Mouse (Mus musculus) megakaryocyte progenitor cell, adult 5-6 weeks (primary cell): ENCODE results near the gene Spred3. TPM values are rescaled to one million over a fixed set of nuclear protein-coding genes. Genes with fewer than 3 reads are reported as not detected.

ENCODE experiments used
- ATAC-seq: replicated peaks from 2 replicates; pipeline ENCODE4 v1.8.0; 2016; ENCODE audit warnings: mild to moderate bottlenecking, moderate TSS enrichment, inconsistent platforms; ENCODE audit not compliant: poor library complexity
- total RNA-seq, 2 experiments: library from RNA; stranded (forward) in 1 of 2; stranded (reverse) in 1 of 2; fragments of 157-497, 149-512 nt in 1 of 2; fragments of 200-1000 nt in 1 of 2; gene quantifications; 2 replicates each; pipeline versions ENCODE4 v1.2.3 to v1.2.4; 2015 to 2017

The Spred3 gene
- total RNA-seq, 2 experiments from 2014 or later, result 2.3 to 2.4 TPM

DNA sequence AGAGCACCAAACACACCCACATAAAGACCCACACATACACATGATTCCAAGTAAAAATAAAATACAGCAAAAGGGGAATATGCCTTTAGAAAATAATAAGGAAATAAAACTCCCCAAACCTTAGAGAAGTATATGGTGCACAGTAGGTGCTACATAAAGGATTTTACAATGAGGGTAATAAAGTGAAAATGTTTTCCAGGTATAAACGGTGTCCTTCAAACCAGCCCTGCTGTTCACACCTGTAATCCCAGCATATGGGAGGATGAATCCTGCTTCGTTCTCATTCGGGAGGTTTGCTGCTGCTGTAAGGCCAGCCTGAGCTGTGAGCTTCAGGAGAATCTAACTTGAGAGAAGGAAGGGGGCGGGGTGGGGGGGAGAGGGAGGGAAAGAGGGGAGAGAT, 36.0 kb downstream of the Spred3 start:
- no peak for ATAC-seq

- peak; percentile 55 for ATAC-seq
Measured at GRCm38 (mm10) chr7:29128725-29129124, 41.5 kb downstream of the Spred3 start.

DNA sequence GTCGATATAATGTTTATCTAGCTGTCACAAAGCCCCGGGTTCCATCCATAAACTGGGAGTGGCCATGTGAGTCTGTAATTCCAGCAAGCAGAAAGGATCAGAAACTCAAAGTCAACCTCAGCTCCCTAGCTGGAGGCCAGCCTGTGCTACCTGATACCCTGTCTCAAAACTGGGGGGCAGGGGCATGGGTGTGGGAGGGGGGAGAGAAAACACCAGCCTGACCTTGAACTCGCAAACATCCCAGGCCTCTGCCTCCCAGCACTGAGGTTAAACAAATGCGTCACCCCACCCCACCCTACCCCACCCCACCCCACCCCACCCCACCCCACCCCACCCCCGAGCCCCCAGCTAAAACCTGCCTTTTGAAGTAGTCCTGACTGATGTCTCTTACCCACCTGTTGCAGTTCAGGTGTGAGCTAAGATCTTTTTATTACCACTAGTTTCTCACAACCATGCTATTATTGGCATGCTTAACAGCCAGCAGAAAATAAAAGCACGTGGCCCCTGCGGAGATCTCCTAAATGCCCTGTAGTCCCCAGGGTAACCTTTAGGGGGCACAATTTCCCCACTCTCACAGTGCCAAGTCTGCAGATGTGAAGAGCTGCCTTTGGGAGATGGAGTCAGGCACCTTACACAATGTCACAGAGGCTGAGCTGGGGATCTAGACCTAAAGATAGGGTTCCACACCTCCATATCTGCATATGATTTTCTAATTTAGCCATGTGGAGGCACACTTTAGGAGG, 43.9 kb downstream of the Spred3 start:
- peak; percentile 70 for ATAC-seq

- ATAC-seq, result peak; percentile 91
Measured at GRCm38 (mm10) chr7:29124970-29125369, 45.2 kb downstream of the Spred3 start, which contains the start of gene Ryr1. Ryr1 (minus strand) TSS chr7:29125179.

GRCm38 (mm10) chr7:29123531-29124358, 46.5 kb downstream of the Spred3 start:
- peak; percentile 12; the same call in 1 of the 2 replicates for ATAC-seq

- ATAC-seq, result no peak
Measured at GRCm38 (mm10) chr7:29122821-29123220, 47.4 kb downstream of the Spred3 start.

DNA sequence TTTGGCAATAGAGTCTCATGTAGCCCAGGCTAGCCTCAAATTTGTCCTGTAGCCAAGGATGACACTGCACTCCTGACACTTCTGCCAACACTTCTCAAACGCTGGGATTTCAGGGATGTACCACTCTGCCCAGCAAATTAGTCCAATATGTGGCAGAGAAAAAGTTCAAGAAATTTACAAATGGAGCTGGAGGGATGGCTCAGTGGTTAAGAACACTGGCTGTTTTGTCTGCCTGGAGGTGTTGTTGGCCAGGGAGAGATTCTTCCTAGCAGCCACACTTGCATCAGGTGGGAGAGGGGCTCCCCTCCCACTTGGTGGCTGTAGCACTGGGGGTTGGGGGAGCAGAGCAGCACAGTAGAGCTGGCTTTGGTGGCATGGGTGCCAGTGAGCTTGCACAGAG, 50.7 kb downstream of the Spred3 start:
- ATAC-seq, result no peak

- no peak for ATAC-seq
Measured at GRCm38 (mm10) chr7:29118142-29118851, 51.9 kb downstream of the Spred3 start.

DNA sequence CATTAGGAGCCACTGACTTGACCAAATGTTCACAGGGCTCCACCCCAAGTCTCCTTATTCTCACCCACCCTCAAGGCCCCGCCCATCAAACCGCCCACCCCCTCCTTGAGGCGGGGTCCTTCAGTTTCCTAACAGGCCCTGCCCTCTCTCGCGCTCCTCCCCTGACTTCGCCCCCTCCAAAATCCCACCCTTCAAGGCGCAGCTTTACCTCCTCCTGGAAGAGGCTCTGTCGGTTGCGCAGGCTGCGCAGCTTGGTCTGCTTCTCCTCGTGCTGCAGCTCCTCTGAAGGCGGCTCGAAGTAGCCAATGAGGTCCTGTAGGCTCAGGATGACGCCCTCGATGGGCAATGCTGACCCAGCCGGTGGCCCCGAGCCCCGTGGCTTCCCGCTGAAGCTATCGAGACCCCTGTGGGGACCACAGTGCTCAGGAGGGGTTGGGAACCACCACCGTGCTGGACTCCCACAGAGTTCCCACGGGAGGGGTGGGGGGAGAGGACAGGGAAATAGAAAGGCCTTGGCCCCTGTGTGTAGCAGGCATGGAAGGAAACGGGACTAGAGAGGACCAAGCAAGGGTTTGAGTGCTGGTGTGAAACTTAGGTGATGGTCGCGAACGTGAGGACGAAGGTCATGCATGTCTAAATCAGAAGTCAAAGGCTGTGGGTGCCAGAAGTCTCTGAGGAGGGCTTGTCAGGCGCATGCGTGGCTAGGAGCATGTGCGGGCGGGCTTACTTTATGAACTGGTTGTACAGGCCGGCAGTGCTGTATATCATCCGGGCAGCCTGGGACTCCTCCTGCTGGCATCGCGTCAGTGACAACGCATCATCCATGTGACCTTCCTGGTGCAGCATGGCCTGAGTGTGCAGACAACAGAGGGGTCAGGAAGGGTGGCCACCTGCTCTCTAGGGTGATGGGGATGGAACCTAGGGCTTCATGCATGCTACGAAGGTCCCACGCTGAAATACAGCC, 60.9 kb downstream of the Spred3 start:
- no peak for ATAC-seq

Other genes starting within 250 kb of the Spred3 start
- gene Actn4, start 208.1 kb downstream of the Spred3 start, total RNA-seq (2015), result 86.4 and 87.2 TPM in 2 replicates
- 47.1 and 49.5 TPM in 2 replicates for gene Actn4, start 208.1 kb downstream of the Spred3 start, total RNA-seq (2017)
- 248 and 305 TPM in 2 replicates for gene Eif3k, start 188.5 kb downstream of the Spred3 start, total RNA-seq (2015)
- gene Eif3k, start 188.5 kb downstream of the Spred3 start, total RNA-seq (2017), result 384 and 406 TPM in 2 replicates
- 38.5 and 49.8 TPM in 2 replicates for gene Map4k1, start 188.4 kb downstream of the Spred3 start, total RNA-seq (2015)
- gene Map4k1, start 188.4 kb downstream of the Spred3 start, total RNA-seq (2017), result 62.8 and 65.6 TPM in 2 replicates
- 0.24 and 1.1 TPM in 2 replicates for gene Ryr1, start 45.2 kb downstream of the Spred3 start, total RNA-seq (2015)
- gene Ryr1, start 45.2 kb downstream of the Spred3 start, total RNA-seq (2017), result 0.12 and 0.44 TPM in 2 replicates
- gene Rasgrp4, start 35.6 kb downstream of the Spred3 start, total RNA-seq (2015), result 1.8 and 3.3 TPM in 2 replicates
- 1.5 and 7.2 TPM in 2 replicates for gene Rasgrp4, start 35.6 kb downstream of the Spred3 start, total RNA-seq (2017)
- 19.4 and 24.1 TPM in 2 replicates for gene Fam98c, start 14.2 kb downstream of the Spred3 start, total RNA-seq (2015)
- 22.6 and 23.4 TPM in 2 replicates for gene Fam98c, start 14.2 kb downstream of the Spred3 start, total RNA-seq (2017)
- gene Ggn, start 201 bp downstream of the Spred3 start, total RNA-seq (2015), result 0.76 and 1.2 TPM in 2 replicates
- gene Ggn, start 201 bp downstream of the Spred3 start, total RNA-seq (2017), result 0.17 and 0.47 TPM in 2 replicates
- 169 and 191 TPM in 2 replicates for gene Psmd8, start 10.3 kb upstream of the Spred3 start, total RNA-seq (2015)
- 160 and 176 TPM in 2 replicates for gene Psmd8, start 10.3 kb upstream of the Spred3 start, total RNA-seq (2017)
- 1.1 TPM in 1 of 2 replicates, not detected in the other for gene Catsperg1, start 43.6 kb upstream of the Spred3 start, total RNA-seq (2015)
- 0.20 and 0.50 TPM in 2 replicates for gene Catsperg1, start 43.6 kb upstream of the Spred3 start, total RNA-seq (2017)
- gene Kcnk6, start 62.1 kb upstream of the Spred3 start, total RNA-seq (2015), result 4.2 and 5.8 TPM in 2 replicates
- 8.0 and 9.3 TPM in 2 replicates for gene Kcnk6, start 62.1 kb upstream of the Spred3 start, total RNA-seq (2017)
- gene Yif1b, start 67.9 kb upstream of the Spred3 start, total RNA-seq (2015), result 75.8 and 77.8 TPM in 2 replicates
- 28.2 and 34.1 TPM in 2 replicates for gene Yif1b, start 67.9 kb upstream of the Spred3 start, total RNA-seq (2017)
- 0.20 TPM in 1 of 2 replicates, not detected in the other for gene 2200002D01Rik, start 78.1 kb upstream of the Spred3 start, total RNA-seq (2015)
- 1.4 TPM in 1 of 2 replicates, not detected in the other for gene 2200002D01Rik, start 78.1 kb upstream of the Spred3 start, total RNA-seq (2017)
- 60.8 and 62.8 TPM in 2 replicates for gene Spint2, start 111.5 kb upstream of the Spred3 start, total RNA-seq (2015)
- 21.2 and 34.1 TPM in 2 replicates for gene Spint2, start 111.5 kb upstream of the Spred3 start, total RNA-seq (2017)
- not detected in 2 replicates for gene Ppp1r14a, start 118.9 kb upstream of the Spred3 start, total RNA-seq (2015)
- 1.1 TPM in 1 of 2 replicates, not detected in the other for gene Ppp1r14a, start 118.9 kb upstream of the Spred3 start, total RNA-seq (2017)
- 0.05 and 0.73 TPM in 2 replicates for gene Dpf1, start 133.5 kb upstream of the Spred3 start, total RNA-seq (2015)
- 0.10 TPM in 1 of 2 replicates, not detected in the other for gene Dpf1, start 133.5 kb upstream of the Spred3 start, total RNA-seq (2017)